Mouse (Mus musculus) megakaryocyte, embryonic 14.5 days (primary cell): ENCODE data around the gene Akap5.

Experiments
- FLI1 ChIP-seq: IDR thresholded peaks from 2 replicates; pipeline ENCODE4 v1.6.1; 2012; ENCODE audit warnings: low read length, inconsistent platforms, mixed read lengths
- GATA1 ChIP-seq: IDR thresholded peaks from 3 replicates; pipeline ENCODE4 v1.6.1; 2012; ENCODE audit warnings: mixed read lengths, low read length, inconsistent platforms, borderline replicate concordance

- TF ChIP-seq GATA1 = no peak
- no peak for TF ChIP-seq FLI1
Measured at GRCm38 (mm10) chr12:76289428-76289827, 35.3 kb upstream of the Akap5 start.
